Mouse (Mus musculus) gastrocnemius, postnatal 36 days (tissue): ENCODE results near the gene Myo1g. TPM values are rescaled to one million over a fixed set of nuclear protein-coding genes. Genes with fewer than 3 reads are reported as not detected.
"Not testable (repeated sequence)": the region's sequence is repeated elsewhere in the genome, so short reads cannot be mapped to it uniquely, and the experiment has no call there.

Experiments used
- DNase-seq, 2 experiments: peaks; one replicate each; pipeline ENCODE4 v3.0.0; 2022
- intact Hi-C: fragments of 180-260 bp; cut with DNase I; formaldehyde crosslinking; loops from one replicate; pipeline ENCODE4 v1.15.1; 2025
- total RNA-seq, 2 experiments: library from RNA; stranded (reverse); gene quantifications; 2 replicates each; pipeline ENCODE4 v1.2.3; 2021

Gene Myo1g
- total RNA-seq, 2 experiments from 2014 or later = 1.3 to 1.7 TPM

GRCm38 (mm10) chr11:6530746-6531145 is 10.0 kb upstream of the Myo1g start:
- intact Hi-C loops = no loop called here
- DNase-seq = no peak

- intact Hi-C loops = no loop called here
- DNase-seq = no peak
Measured at GRCm38 (mm10) chr11:6529961-6530360, 9.2 kb upstream of the Myo1g start.

DNA sequence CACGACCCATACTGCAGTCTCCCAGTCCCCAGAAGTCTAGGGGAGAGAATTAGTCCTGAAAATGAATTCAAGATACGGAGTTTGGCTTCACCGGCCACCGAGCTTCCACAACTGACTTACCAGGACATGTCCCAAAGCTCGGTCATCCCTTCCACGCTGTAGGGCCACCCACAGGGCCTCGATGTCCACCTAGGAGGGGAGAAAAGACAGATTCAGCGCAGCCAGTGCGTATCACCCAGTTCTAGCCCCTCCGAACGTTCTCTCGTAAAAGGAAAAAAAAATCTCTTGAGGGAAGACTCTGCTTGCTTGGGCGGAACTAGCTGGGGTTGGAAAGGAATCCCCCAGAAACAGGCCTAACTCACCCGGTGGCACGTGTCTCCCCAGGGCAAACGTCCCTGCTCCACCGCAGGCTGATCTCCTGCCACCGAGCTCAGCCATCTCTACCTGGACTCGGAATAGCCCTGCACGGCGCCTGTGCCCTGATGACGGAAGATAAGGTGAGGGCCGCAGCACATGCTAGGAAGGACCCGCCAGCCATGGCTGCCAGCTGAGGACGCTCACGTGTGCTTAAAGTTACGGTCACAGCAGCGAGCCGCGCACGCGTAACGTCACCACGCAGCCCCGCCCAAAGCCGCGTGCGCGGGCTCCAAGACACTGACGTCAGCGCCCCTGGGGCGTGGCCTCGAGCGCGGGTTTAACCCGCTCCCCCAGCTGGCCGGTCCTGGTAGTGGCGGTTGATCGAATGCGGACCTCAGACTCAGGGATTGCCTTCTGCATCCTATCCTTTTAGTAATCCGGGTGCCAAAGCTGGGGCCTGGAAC is 7.6 kb upstream of the Myo1g start:
- intact Hi-C loops = no loop called here
- DNase-seq = peak; percentile 97 to 98

DNA sequence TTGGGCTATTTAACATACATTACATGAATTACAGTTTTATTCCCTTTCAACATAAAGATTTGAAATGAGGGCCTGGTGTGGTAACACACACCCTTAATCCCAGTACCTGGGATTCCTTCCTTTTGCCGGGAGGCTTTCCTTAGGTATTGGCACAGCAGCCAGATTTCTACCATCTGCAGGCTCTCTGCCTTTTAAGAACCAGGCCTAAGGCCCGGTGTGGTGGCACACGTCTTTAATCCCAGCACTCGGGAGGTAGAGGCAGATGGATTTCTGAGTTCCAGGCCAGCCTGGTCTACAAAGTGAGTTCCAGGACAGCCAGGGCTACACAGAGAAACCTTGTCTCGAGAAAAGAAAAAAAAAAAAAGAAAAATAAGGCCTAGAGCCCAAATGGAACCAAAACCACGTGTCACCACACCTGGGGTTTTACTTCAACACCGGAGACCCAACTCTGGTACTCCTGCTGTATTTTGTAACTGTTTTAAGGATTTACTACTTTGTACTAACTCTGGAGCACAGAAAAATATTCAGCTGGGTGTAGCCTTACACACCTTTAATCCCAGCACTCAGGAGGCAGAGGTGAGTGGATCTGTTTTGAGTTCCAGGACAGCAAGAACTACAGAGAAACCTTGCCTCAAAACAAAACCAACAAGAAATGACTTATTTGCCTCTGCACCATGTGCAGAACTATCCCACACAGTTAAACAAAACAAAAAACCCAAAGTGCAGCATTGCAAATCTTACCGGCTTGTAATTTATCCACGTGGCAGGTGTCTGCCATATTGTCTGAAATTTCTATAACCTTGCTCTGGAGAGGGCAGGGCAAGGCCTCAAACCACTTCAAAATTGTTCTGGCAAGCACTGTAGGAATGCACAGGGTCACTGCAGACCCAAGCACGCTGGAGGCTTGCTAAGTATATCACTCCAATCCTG is 6.8 kb upstream of the Myo1g start:
- intact Hi-C loops = no loop called here
- DNase-seq = no peak

- intact Hi-C loops, DNase-seq: not testable (repeated sequence)
Measured at GRCm38 (mm10) chr11:6526526-6527255, 5.9 kb upstream of the Myo1g start.

DNA sequence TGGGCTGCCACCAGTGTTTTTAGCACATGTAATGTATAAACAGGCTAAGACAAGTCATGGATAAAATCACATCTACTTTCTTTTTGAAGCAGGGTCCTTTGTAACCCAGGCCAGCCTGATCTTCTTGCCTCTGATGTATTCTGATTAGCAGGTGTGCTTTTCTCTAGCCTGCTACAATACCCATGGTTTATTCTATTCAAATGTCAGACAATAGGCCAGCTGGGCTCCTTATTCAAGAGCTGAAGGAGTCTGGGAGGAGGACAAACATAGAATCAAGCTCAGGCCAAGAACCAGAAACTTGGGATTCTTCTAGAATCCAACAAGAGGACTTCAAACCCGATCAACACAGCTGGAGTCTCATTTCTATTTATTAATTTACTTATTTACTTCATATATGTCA is 4.5 kb upstream of the Myo1g start:
- no peak for DNase-seq
- intact Hi-C loops = no loop called here

- no peak for DNase-seq
- intact Hi-C loops = no loop called here
Measured at GRCm38 (mm10) chr11:6524880-6525238, 4.1 kb upstream of the Myo1g start.

- intact Hi-C loops = no loop called here
- DNase-seq = no peak
Measured at GRCm38 (mm10) chr11:6524165-6524879, 3.6 kb upstream of the Myo1g start.

GRCm38 (mm10) chr11:6523662-6524088 is 2.9 kb upstream of the Myo1g start:
- DNase-seq = no peak
- intact Hi-C loops = no loop called here

- intact Hi-C loops = no loop called here
- DNase-seq = no peak
Measured at GRCm38 (mm10) chr11:6522782-6523525, 2.2 kb upstream of the Myo1g start.

GRCm38 (mm10) chr11:6519491-6520033 is 1.2 kb downstream of the Myo1g start:
- DNase-seq = no peak

DNA sequence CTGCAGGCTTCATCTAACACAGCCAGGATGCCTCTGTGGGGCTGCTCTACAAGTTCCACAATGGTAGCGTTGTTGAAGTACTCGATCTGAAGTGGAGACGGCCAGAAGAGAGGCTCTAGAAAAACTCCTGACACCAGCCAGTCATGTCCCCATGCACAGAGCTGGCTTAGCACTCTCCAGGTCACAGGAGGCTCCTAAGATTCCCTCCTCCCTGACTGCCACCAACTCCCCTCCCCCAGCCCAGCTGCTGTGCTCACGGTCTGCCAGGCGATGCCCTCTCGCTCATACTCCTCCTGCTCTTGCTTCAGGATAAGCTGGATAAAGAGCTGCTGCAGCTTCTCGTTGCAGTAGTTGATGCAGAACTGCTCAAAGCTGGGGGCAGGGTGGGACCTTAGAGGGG is 5.9 kb downstream of the Myo1g start:
- DNase-seq = peak in 1 of 2 experiments; percentile 31
- intact Hi-C loops = no loop called here

More at GRCm38 (mm10) chr11:6519491-6520033, 1.2 kb downstream of the Myo1g start:
- intact Hi-C loops = no loop called here

DNA sequence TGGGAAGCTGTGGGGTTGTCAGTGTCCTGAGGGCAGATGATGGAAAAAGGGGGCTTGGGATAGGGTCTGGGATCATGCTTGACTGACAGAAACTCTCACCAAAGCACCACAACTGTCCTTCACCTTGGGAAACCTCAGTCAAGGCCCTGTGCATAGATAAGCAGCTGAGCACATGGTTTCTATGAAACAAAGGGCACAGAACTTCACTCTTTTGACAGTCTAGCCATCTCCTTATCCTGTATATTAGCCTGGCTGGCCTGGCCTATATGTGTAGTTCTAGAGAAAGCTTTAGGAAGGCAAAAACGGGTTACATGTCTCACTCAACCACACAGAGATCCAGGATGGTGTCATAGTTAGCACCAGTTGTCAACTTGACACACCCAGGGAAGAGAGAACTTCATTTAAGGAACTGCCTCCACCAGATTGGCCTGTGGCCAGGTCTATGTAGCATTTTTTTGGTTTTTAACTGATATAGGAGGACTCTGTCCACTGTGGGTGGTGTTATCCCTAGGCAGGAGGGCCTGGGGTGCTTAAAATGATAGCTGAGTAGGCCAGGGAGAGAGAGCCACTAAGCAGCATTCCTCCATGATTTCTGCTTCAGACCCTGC is 12.4 kb downstream of the Myo1g start:
- intact Hi-C loops = no loop called here
- no peak for DNase-seq

GRCm38 (mm10) chr11:6506516-6506915 is 14.2 kb downstream of the Myo1g start:
- no peak for DNase-seq
- intact Hi-C loops = no loop called here

GRCm38 (mm10) chr11:6504689-6505088 is 16.1 kb downstream of the Myo1g start:
- intact Hi-C loops = no loop called here
- no peak for DNase-seq

GRCm38 (mm10) chr11:6504226-6504625 is 16.5 kb downstream of the Myo1g start:
- DNase-seq = no peak
- intact Hi-C loops = no loop called here

- DNase-seq = no peak
- intact Hi-C loops = no loop called here
Measured at GRCm38 (mm10) chr11:6502506-6502905, 18.3 kb downstream of the Myo1g start.

GRCm38 (mm10) chr11:6497311-6497948 is 23.3 kb downstream of the Myo1g start:
- DNase-seq = no peak
- intact Hi-C loops = no loop called here
